Mouse (Mus musculus) liver, adult 2 months (tissue): ENCODE measurements around the gene Psen2.

Experiments
- CTCF ChIP-seq: fragments of 200-500 bp; IDR thresholded peaks from 2 replicates; pipeline ENCODE4 v1.5.1; 2011; ENCODE audit warnings: low read depth, low read length, control low read depth
- POLR2A ChIP-seq: fragments of 200-500 bp; IDR thresholded peaks from 2 replicates; pipeline ENCODE4 v1.6.1; 2011; ENCODE audit warnings: low read length, control low read depth; ENCODE audit not compliant: insufficient read depth; ENCODE audit errors: extremely low read depth

DNA sequence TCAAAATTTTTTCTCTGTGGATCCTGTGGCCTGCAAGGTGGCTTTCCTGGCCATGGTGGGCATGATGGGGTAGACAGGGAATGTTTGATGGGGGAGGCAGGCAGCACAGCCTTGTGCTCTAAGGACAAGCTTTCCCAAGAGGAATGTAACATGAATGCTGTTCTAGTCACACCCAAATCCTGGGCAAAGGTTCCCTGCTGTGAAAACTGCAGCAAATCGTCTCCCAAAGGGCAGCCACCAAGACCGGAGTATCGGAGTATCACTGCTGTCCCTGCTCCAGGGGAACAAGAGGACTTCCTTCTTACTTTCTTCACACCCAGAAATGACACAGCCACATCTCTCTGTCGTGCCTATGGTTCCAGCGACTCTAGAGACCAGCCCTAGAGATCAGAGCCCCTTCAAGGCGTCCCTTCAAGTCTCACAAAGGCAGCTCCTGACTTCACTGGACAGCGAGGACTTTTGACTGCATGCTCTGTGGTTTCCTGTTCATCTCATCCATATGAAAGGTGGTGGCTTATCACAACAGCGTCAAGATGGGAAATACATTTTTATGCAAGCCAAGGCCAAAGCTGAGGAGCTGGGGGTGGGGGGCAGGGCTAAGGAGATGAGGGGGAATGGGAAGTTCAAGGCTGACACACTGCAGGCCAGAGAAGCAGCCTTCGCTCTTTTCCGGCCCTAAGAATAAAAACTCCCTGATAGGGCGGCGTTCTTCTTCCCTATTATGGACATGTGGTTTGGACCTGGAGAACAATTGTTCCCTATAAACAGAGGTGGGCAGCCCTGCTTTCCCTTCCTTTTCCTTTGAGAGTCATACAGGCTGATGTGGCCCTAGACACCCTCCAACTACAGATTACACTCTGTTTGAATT, 39.2 kb upstream of the Psen2 start:
- TF ChIP-seq CTCF (no peak), POLR2A (no peak)
